Mouse (Mus musculus) heart, embryonic 16.5 days (tissue): Measurements from ENCODE around the gene Dnajc28. TPM values are rescaled to one million over a fixed set of nuclear protein-coding genes. Genes with fewer than 3 reads are reported as not detected.
"Not testable (repeated sequence)": the region's sequence is repeated elsewhere in the genome, so short reads cannot be mapped to it uniquely, and the experiment has no call there.

ENCODE experiments used
- ATAC-seq: fragments of 200-750 bp; cut with Nextera tagmentation; replicated peaks from 2 replicates; pipeline ENCODE4 v1.8.0; 2017; ENCODE audit warnings: moderate number of reproducible peaks; ENCODE audit not compliant: insufficient read depth, low FRiP score; ENCODE audit errors: extremely low read depth
- H3K27ac ChIP-seq: fragments of 300-500 bp; sonication (generic); 2 replicates; pipeline ENCODE4 v1.5.1; 2014; ENCODE audit warnings: mild to moderate bottlenecking, low read length, control low read depth, moderate library complexity
- H3K27me3 ChIP-seq: fragments of 300-500 bp; sonication (generic); 2 replicates; pipeline ENCODE4 v1.6.1; 2014; ENCODE audit warnings: low read length, mixed read lengths; ENCODE audit not compliant: control insufficient read depth, insufficient read depth
- H3K36me3 ChIP-seq: fragments of 300-500 bp; sonication (generic); 2 replicates; pipeline ENCODE4 v1.6.1; 2014; ENCODE audit not compliant: control insufficient read depth, insufficient read depth
- H3K4me1 ChIP-seq: fragments of 300-500 bp; sonication (generic); 2 replicates; pipeline ENCODE4 v1.6.1; 2014; ENCODE audit warnings: low read length, mixed read lengths; ENCODE audit not compliant: control insufficient read depth, insufficient read depth
- H3K4me2 ChIP-seq: fragments of 300-500 bp; sonication (generic); 2 replicates; pipeline ENCODE4 v1.6.1; 2014; ENCODE audit warnings: low read depth, mild to moderate bottlenecking, control low read depth, low read length
- H3K4me3 ChIP-seq: fragments of 300-500 bp; sonication (generic); 2 replicates; pipeline ENCODE4 v1.5.1; 2014; ENCODE audit warnings: mild to moderate bottlenecking, control low read depth, low read length
- H3K9ac ChIP-seq: fragments of 300-500 bp; sonication (generic); 2 replicates; pipeline ENCODE4 v1.6.1; 2014; ENCODE audit warnings: low read length, control low read depth
- H3K9me3 ChIP-seq: fragments of 300-500 bp; sonication (generic); replicated peaks from 2 replicates; pipeline ENCODE4 v1.6.1; 2016; ENCODE audit warnings: low read length; ENCODE audit not compliant: control insufficient read depth
- WGBS: fragments of 180-500 bp; shearing (Covaris S2); extraction: QIAGEN DNeasy Blood & Tissue Kit; methylation state at CpG from one replicate; pipeline ENCODE4 v1.1.7; 2014; 5-methylcytosine and 5-hydroxymethylcytosine counted together
- polyA plus RNA-seq: library from polyadenylated mRNA; unstranded; fragments of >200 nt; fragmentation: Nextera tagmentation; extraction: Ambion mirVana; gene quantifications from 2 replicates; pipeline ENCODE4 v1.2.1, GENCODE M21; 2015

The Dnajc28 gene
- polyA plus RNA-seq, 1 experiment from 2014 or later = 6.6 TPM

- H3K9ac ChIP-seq = no peak overlapping the region
- ATAC-seq = no peak
- H3K27me3 ChIP-seq = no peaks in the 10 kb centered on the region
- H3K27ac ChIP-seq = no peak overlapping the region
- peaks cover 12% of the 10 kb centered on the region for H3K36me3 ChIP-seq
- peaks cover 14% of the 10 kb centered on the region for H3K4me1 ChIP-seq
- no peak overlapping the region for H3K4me3 ChIP-seq
- peak overlapping the region; percentile 30; the same call in 1 of the 2 replicates for H3K4me2 ChIP-seq
- no peaks in the 10 kb centered on the region for H3K9me3 ChIP-seq
Observed at GRCm38 (mm10) chr16:91649781-91650180, 31.0 kb upstream of the Dnajc28 start.

- Histone ChIP-seq H3K4me3 (peak overlapping the region; percentile 45), H3K36me3 (peaks cover 11% of the 10 kb centered on the region), H3K9me3 (no peaks in the 10 kb centered on the region), H3K4me2 (peak overlapping the region; percentile 73), H3K27me3 (no peaks in the 10 kb centered on the region), H3K9ac (peak overlapping the region; percentile 58), H3K27ac (no peak overlapping the region), H3K4me1 (peaks cover 14% of the 10 kb centered on the region)
- ATAC-seq = no peak
- WGBS = 48% methylated on average over 3 of the region's 3 CpGs
Observed at GRCm38 (mm10) chr16:91649246-91649645, 30.4 kb upstream of the Dnajc28 start.

- WGBS = 0% methylated on average over 25 of the region's 25 CpGs
- peak; percentile 64 for ATAC-seq
Observed at GRCm38 (mm10) chr16:91648220-91648550, 29.4 kb upstream of the Dnajc28 start.

GRCm38 (mm10) chr16:91647461-91648219 lies 28.8 kb upstream of the Dnajc28 start, which contains the start of gene Son:
TSS of gene Son (plus strand) at chr16:91647506.
- H3K4me1 ChIP-seq = peaks cover 12% of the 10 kb centered on the region
- peaks cover 11% of the 10 kb centered on the region for H3K36me3 ChIP-seq
- H3K4me2 ChIP-seq = peak within 1 kb of the TSS; percentile 82
- peak within 1 kb of the TSS; percentile 93 for H3K9ac ChIP-seq
- H3K27ac ChIP-seq = peak within 1 kb of the TSS; percentile 100
- no peaks in the 10 kb centered on the region for H3K9me3 ChIP-seq
- H3K4me3 ChIP-seq = peak within 1 kb of the TSS; percentile 72
- ATAC-seq = peak; percentile 96
- WGBS = under 1% methylated on average over 68 of the region's 70 CpGs
- no peaks in the 10 kb centered on the region for H3K27me3 ChIP-seq

More at GRCm38 (mm10) chr16:91648220-91648550, 29.4 kb upstream of the Dnajc28 start:
- Histone ChIP-seq H3K4me3 (peak overlapping the region; percentile 72), H3K27ac (peak overlapping the region; percentile 97), H3K4me1 (peaks cover 12% of the 10 kb centered on the region), H3K9ac (peak overlapping the region; percentile 89), H3K9me3 (no peaks in the 10 kb centered on the region), H3K4me2 (peak overlapping the region; percentile 73), H3K27me3 (no peaks in the 10 kb centered on the region), H3K36me3 (peaks cover 11% of the 10 kb centered on the region)

GRCm38 (mm10) chr16:91646681-91647419 lies 28.0 kb upstream of the Dnajc28 start, which contains the start of gene Gart:
TSS of gene Gart (minus strand) at chr16:91646952.
- peak; percentile 85 for ATAC-seq
- Histone ChIP-seq H3K27ac (peak within 1 kb of the TSS; percentile 100), H3K9ac (peak within 1 kb of the TSS; percentile 93), H3K36me3 (peaks cover 10% of the 10 kb centered on the region), H3K4me1 (peaks cover 12% of the 10 kb centered on the region), H3K27me3 (no peaks in the 10 kb centered on the region), H3K9me3 (no peaks in the 10 kb centered on the region), H3K4me3 (peak within 1 kb of the TSS; percentile 72), H3K4me2 (peak within 1 kb of the TSS; percentile 82)
- under 1% methylated on average over 58 of the region's 59 CpGs for WGBS

- Histone ChIP-seq H3K4me1 (peaks cover 12% of the 10 kb centered on the region), H3K36me3 (peaks cover 15% of the 10 kb centered on the region), H3K4me2 (peak overlapping the region; percentile 82), H3K9ac (peak overlapping the region; percentile 93), H3K27me3 (no peaks in the 10 kb centered on the region), H3K4me3 (peak overlapping the region; percentile 72), H3K9me3 (no peaks in the 10 kb centered on the region), H3K27ac (peak overlapping the region; percentile 100)
- 1% methylated on average over 11 of the region's 11 CpGs for WGBS
- ATAC-seq = no peak
Observed at GRCm38 (mm10) chr16:91645995-91646602, 27.3 kb upstream of the Dnajc28 start.

- not testable (repeated sequence) for H3K4me3 ChIP-seq, H3K27me3 ChIP-seq, H3K9me3 ChIP-seq, H3K4me2 ChIP-seq, ATAC-seq, H3K27ac ChIP-seq, H3K9ac ChIP-seq
- Histone ChIP-seq H3K4me1 (peaks cover 12% of the 10 kb centered on the region), H3K36me3 (peaks cover 16% of the 10 kb centered on the region)
- no CpG with 5 or more reads among the region's 2 CpGs for WGBS
Observed at GRCm38 (mm10) chr16:91645420-91645819, 26.6 kb upstream of the Dnajc28 start.

- ATAC-seq = no peak
- no peak overlapping the region for H3K27ac ChIP-seq
- H3K9me3 ChIP-seq = no peaks in the 10 kb centered on the region
- H3K4me3 ChIP-seq = no peak overlapping the region
- no peak overlapping the region for H3K9ac ChIP-seq
- 75% methylated on average over 2 of the region's 2 CpGs for WGBS
- H3K4me2 ChIP-seq = no peak overlapping the region
- no peaks in the 10 kb centered on the region for H3K27me3 ChIP-seq
- peaks cover 16% of the 10 kb centered on the region for H3K36me3 ChIP-seq
- peaks cover 10% of the 10 kb centered on the region for H3K4me1 ChIP-seq
Observed at GRCm38 (mm10) chr16:91644901-91645300, 26.1 kb upstream of the Dnajc28 start.
